Mouse (Mus musculus) splenic B cell, adult 2 months (primary cell): ENCODE measurements around the gene Slc2a13.

ENCODE experiments used
- DNase-seq: peaks from one replicate; pipeline ENCODE4 v3.0.0-alpha.2; 2011; ENCODE audit warnings: low read depth, low spot score
- H3K27me3 ChIP-seq: 2 replicates; pipeline ENCODE4 v1.6.1; 2012; ENCODE audit warnings: mild to moderate bottlenecking, low read length, moderate library complexity, mixed read lengths; ENCODE audit not compliant: control insufficient read depth, poor library complexity, insufficient read depth, severe bottlenecking
- H3K36me3 ChIP-seq: 2 replicates; pipeline ENCODE4 v1.6.1; 2012; ENCODE audit warnings: mild to moderate bottlenecking, low read length, moderate library complexity, mixed read lengths; ENCODE audit not compliant: control insufficient read depth, poor library complexity, insufficient read depth, severe bottlenecking

Gene Slc2a13

GRCm38 (mm10) chr15:91548586-91549268 lies 24.3 kb downstream of the Slc2a13 start:
- Histone ChIP-seq H3K36me3 (no peaks in the 10 kb centered on the region), H3K27me3 (no peaks in the 10 kb centered on the region)
- DNase-seq, result no peak

- H3K27me3 ChIP-seq, result no peaks in the 10 kb centered on the region
- no peaks in the 10 kb centered on the region for H3K36me3 ChIP-seq
- DNase-seq, result no peak
Measured at GRCm38 (mm10) chr15:91544586-91544985, 28.5 kb downstream of the Slc2a13 start.

GRCm38 (mm10) chr15:91538439-91538838 lies 34.6 kb downstream of the Slc2a13 start:
- Histone ChIP-seq H3K27me3 (no peaks in the 10 kb centered on the region), H3K36me3 (no peaks in the 10 kb centered on the region)
- no peak for DNase-seq

GRCm38 (mm10) chr15:91526876-91527275 lies 46.2 kb downstream of the Slc2a13 start:
- Histone ChIP-seq H3K27me3 (no peaks in the 10 kb centered on the region), H3K36me3 (no peaks in the 10 kb centered on the region)
- DNase-seq, result no peak

GRCm38 (mm10) chr15:91526166-91526565 lies 46.9 kb downstream of the Slc2a13 start:
- H3K36me3 ChIP-seq, result no peaks in the 10 kb centered on the region
- DNase-seq, result no peak
- no peaks in the 10 kb centered on the region for H3K27me3 ChIP-seq

GRCm38 (mm10) chr15:91524451-91524850 lies 48.6 kb downstream of the Slc2a13 start:
- Histone ChIP-seq H3K36me3 (no peaks in the 10 kb centered on the region), H3K27me3 (no peaks in the 10 kb centered on the region)
- DNase-seq, result no peak

- H3K27me3 ChIP-seq, result no peaks in the 10 kb centered on the region
- no peaks in the 10 kb centered on the region for H3K36me3 ChIP-seq
- no peak for DNase-seq
Measured at GRCm38 (mm10) chr15:91503291-91503690, 69.8 kb downstream of the Slc2a13 start.

- Histone ChIP-seq H3K27me3 (no peaks in the 10 kb centered on the region), H3K36me3 (no peaks in the 10 kb centered on the region)
- no peak for DNase-seq
Measured at GRCm38 (mm10) chr15:91502661-91503060, 70.4 kb downstream of the Slc2a13 start.

- no peak for DNase-seq
- Histone ChIP-seq H3K36me3 (no peaks in the 10 kb centered on the region), H3K27me3 (no peaks in the 10 kb centered on the region)
Measured at GRCm38 (mm10) chr15:91502235-91502634, 70.8 kb downstream of the Slc2a13 start.

GRCm38 (mm10) chr15:91495014-91495413 lies 78.0 kb downstream of the Slc2a13 start:
- DNase-seq, result no peak
- H3K36me3 ChIP-seq, result no peaks in the 10 kb centered on the region
- no peaks in the 10 kb centered on the region for H3K27me3 ChIP-seq

GRCm38 (mm10) chr15:91479924-91480615 lies 93.0 kb downstream of the Slc2a13 start:
- Histone ChIP-seq H3K36me3 (no peaks in the 10 kb centered on the region), H3K27me3 (no peaks in the 10 kb centered on the region)
- no peak for DNase-seq

- H3K27me3 ChIP-seq, result no peaks in the 10 kb centered on the region
- DNase-seq, result peak; percentile 66
Measured at GRCm38 (mm10) chr15:91477766-91478165, 95.3 kb downstream of the Slc2a13 start.

GRCm38 (mm10) chr15:91473690-91474409 lies 99.2 kb downstream of the Slc2a13 start:
- Histone ChIP-seq H3K27me3 (no peaks in the 10 kb centered on the region), H3K36me3 (no peaks in the 10 kb centered on the region)
- no peak for DNase-seq

More at GRCm38 (mm10) chr15:91477766-91478165, 95.3 kb downstream of the Slc2a13 start:
- no peaks in the 10 kb centered on the region for H3K36me3 ChIP-seq

- no peaks in the 10 kb centered on the region for H3K36me3 ChIP-seq
- DNase-seq, result no peak
- H3K27me3 ChIP-seq, result no peaks in the 10 kb centered on the region
Measured at GRCm38 (mm10) chr15:91465331-91465730, 107.7 kb downstream of the Slc2a13 start.

- no peak for DNase-seq
- Histone ChIP-seq H3K27me3 (no peaks in the 10 kb centered on the region), H3K36me3 (no peaks in the 10 kb centered on the region)
Measured at GRCm38 (mm10) chr15:91463857-91464435, 109.1 kb downstream of the Slc2a13 start.
